20 mouse cellular contexts compared by ENCODE assay signal in genomic region chr10:53339045-53339444, GRCm38 (mm10). TPM values are rescaled to one million over a fixed set of nuclear protein-coding genes. Genes with fewer than 3 reads are reported as not detected.
A peak's percentile ranks its signal among the peaks of the same experiment; 100 is the strongest.
DNase-seq lines count a peak whose midpoint lies in the region; ATAC-seq and TF ChIP-seq lines count a peak whose summit lies in the region.
"Had no signal": no experiment of that assay in that cellular context is flagged by ENCODE, and none has a peak within 500 bp of the region (broad histone marks: within the 10 kb centered on the region; RNA-seq: fewer than 3 reads in every experiment).

No protein-coding gene starts in this region.

- H3K27me3 ChIP-seq in heart, embryonic 10.5 days (ENCODE audit: insufficient read depth, poor library complexity, severe bottlenecking), result no peaks in the 10 kb centered on the region
- no peaks in the 10 kb centered on the region for H3K27me3 ChIP-seq in heart, embryonic 14.5 days (ENCODE audit: control insufficient read depth, insufficient read depth, low read length)
- H3K27me3 ChIP-seq in testis, adult 2 months (ENCODE audit: control insufficient read depth, insufficient read depth, low read length), result no peaks in the 10 kb centered on the region
- H3K27me3 ChIP-seq: CH12.LX; forebrain, embryonic 13.5 days; intestine, embryonic 15.5 days had no signal

- 0 out of 2 replicates have a peak, but pooled peaks cover 7% of the 10 kb centered on the region for H3K36me3 ChIP-seq in heart, embryonic 10.5 days
- peaks cover 29% of the 10 kb centered on the region for H3K36me3 ChIP-seq in heart, embryonic 14.5 days (ENCODE audit: control insufficient read depth, insufficient read depth, low read length)
- no peaks in the 10 kb centered on the region for H3K36me3 ChIP-seq in testis, adult 2 months (ENCODE audit: control insufficient read depth, insufficient read depth, low read length)
- H3K36me3 ChIP-seq: embryonic facial prominence, embryonic 10.5 days; hindbrain, embryonic 10.5 days; intestine, embryonic 15.5 days had no signal

- peak overlapping the region; percentile 85 for H3K27ac ChIP-seq in heart, embryonic 10.5 days
- peak overlapping the region; percentile 96 to 100 for H3K27ac ChIP-seq in heart, embryonic 14.5 days (replicated peaks in 1 of 2; ENCODE audit: control insufficient read depth in 1 of 2, insufficient read depth in 1 of 2, low read depth in 2 of 2, low read length in 2 of 2)
- no peak overlapping the region for H3K27ac ChIP-seq in testis, adult 2 months (ENCODE audit: control insufficient read depth, insufficient read depth, low read depth, low read length)
- H3K27ac ChIP-seq: embryonic facial prominence, embryonic 10.5 days; forebrain, embryonic 13.5 days; hindbrain, embryonic 10.5 days; hindbrain, embryonic 14.5 days; intestine, embryonic 15.5 days had no signal

- no peaks in the 10 kb centered on the region for H3K9me3 ChIP-seq in heart, embryonic 10.5 days
- no peaks in the 10 kb centered on the region for H3K9me3 ChIP-seq in heart, embryonic 14.5 days (ENCODE audit: control insufficient read depth, low read length)
- H3K9me3 ChIP-seq: embryonic facial prominence, embryonic 10.5 days; forebrain, embryonic 13.5 days; hindbrain, embryonic 10.5 days; intestine, embryonic 15.5 days had no signal

- no peak for ATAC-seq in heart, embryonic 14.5 days (ENCODE audit: insufficient number of reproducible peaks, insufficient read depth, low FRiP score, low read depth)
- ATAC-seq in cerebellum, adult (ENCODE audit: insufficient number of reproducible peaks, low FRiP score, low TSS enrichment), result no peak
- ATAC-seq: forebrain, embryonic 13.5 days; forebrain, postnatal 0 days; intestine, embryonic 15.5 days had no signal

- WGBS in heart, embryonic 10.5 days, result 42% methylated on average over 2 of the region's 2 CpGs
- 41% methylated on average over 2 of the region's 2 CpGs for WGBS in heart, embryonic 14.5 days

- TF ChIP-seq POLR2A in testis, adult 2 months (IDR thresholded peaks at IDR 0.05; ENCODE audit: control insufficient read depth, low read depth, low read length), result no peak

- DNase-seq in heart, embryonic 10.5 days (ENCODE audit: low spot score), result no peak
- DNase-seq in heart, adult 18-20 months, result no peak
- DNase-seq in heart, adult 11 months, result no peak
- DNase-seq in testis, postnatal 14 days (ENCODE audit: low spot score), result no peak
- DNase-seq: adrenal gland, adult 2 months; adrenal gland, postnatal 25 days; cerebellum, adult 2 months; cerebellum, postnatal 10 days; forebrain, postnatal 0 days; gastrocnemius, postnatal 36 days; kidney, adult 18-20 months had no signal

- H3K4me1 ChIP-seq in heart, embryonic 10.5 days, result peaks cover 12% of the 10 kb centered on the region; the same call in 1 of the 2 replicates
- H3K4me1 ChIP-seq in heart, embryonic 14.5 days (ENCODE audit: control insufficient read depth in 2 of 2, insufficient read depth in 2 of 2, low read length in 2 of 2), result peaks cover 0 to 16% of the 10 kb centered on the region in 2 experiments; a peak in 2 of 4 replicates
- H3K4me1 ChIP-seq in testis, adult 2 months (ENCODE audit: control insufficient read depth, insufficient read depth, low read length), result no peaks in the 10 kb centered on the region
- H3K4me1 ChIP-seq: embryonic facial prominence, embryonic 10.5 days; hindbrain, embryonic 10.5 days had no signal

- TF ChIP-seq CTCF in testis, adult 2 months (IDR thresholded peaks at IDR 0.05; ENCODE audit: control insufficient read depth, insufficient read depth, insufficient replicate concordance, low read depth, low read length), result no peak

- H3K9ac ChIP-seq in heart, embryonic 14.5 days (ENCODE audit: low read length), result peak overlapping the region; percentile 92
- H3K9ac ChIP-seq: forebrain, embryonic 13.5 days; forebrain, postnatal 0 days; hindbrain, embryonic 14.5 days; intestine, embryonic 15.5 days had no signal

- H3K4me2 ChIP-seq in heart, embryonic 14.5 days (ENCODE audit: low read length), result peak overlapping the region; percentile 68; the same call in 1 of the 2 replicates
- H3K4me2 ChIP-seq: forebrain, embryonic 13.5 days; hindbrain, embryonic 14.5 days; intestine, embryonic 15.5 days had no signal

- H3K4me3 ChIP-seq in heart, embryonic 10.5 days, result peak overlapping the region; percentile 57
- peak overlapping the region; percentile 55 to 75 for H3K4me3 ChIP-seq in heart, embryonic 14.5 days (ENCODE audit: control insufficient read depth in 1 of 2, insufficient read depth in 1 of 2, low read depth in 1 of 2, low read length in 2 of 2)
- H3K4me3 ChIP-seq in testis, adult 2 months (ENCODE audit: control insufficient read depth, low read depth, low read length), result peak overlapping the region; percentile 56
- H3K4me3 ChIP-seq: embryonic facial prominence, embryonic 10.5 days; forebrain, embryonic 13.5 days; hindbrain, embryonic 10.5 days; intestine, embryonic 15.5 days had no signal

RNA-seq across cellular contexts. Expression of gene Pln, which starts 1.6 kb away (rescaled TPM):
- polyA plus RNA-seq in heart, embryonic 10.5 days (2016; fragmentation: Nextera tagmentation; extraction: Ambion mirVana), result 179 and 472 TPM in 2 replicates
- 1,000 to 10,000 TPM; 6,493 to 6,642 TPM for total RNA-seq in heart, adult 18-20 months (2021)
- polyA plus RNA-seq in heart, embryonic 14.5 days (2014; fragmentation: Nextera tagmentation; extraction: Ambion mirVana), result 1,148 and 1,278 TPM in 2 replicates
- 87.9 and 109 TPM in 2 replicates for polyA plus RNA-seq in testis, adult 2 months (2012; rRNA removed)
- total RNA-seq: CH12.LX had no signal

RNA-seq across cellular contexts. Expression of gene Cep85l, which starts 40.7 kb away (rescaled TPM):
- polyA plus RNA-seq in heart, embryonic 10.5 days (2016; fragmentation: Nextera tagmentation; extraction: Ambion mirVana), result 3.1 and 4.4 TPM in 2 replicates
- 10 to 100 TPM; 13.5 TPM for total RNA-seq in heart, adult 18-20 months (2021)
- polyA plus RNA-seq in heart, embryonic 14.5 days (2014; fragmentation: Nextera tagmentation; extraction: Ambion mirVana), result 7.1 and 9.5 TPM in 2 replicates
- polyA plus RNA-seq in testis, adult 2 months (2012; rRNA removed), result 147 and 189 TPM in 2 replicates

Comparison
In these comparisons a context has a peak if more than half of its experiments do, and no peak if none do; other contexts are left out.
1. RNA of gene Cep85l, which starts 40.7 kb away (polyA plus RNA-seq): 147 to 189 TPM in testis, adult 2 months; 7.1 to 9.5 TPM in heart, embryonic 14.5 days and 3.1 to 4.4 TPM in heart, embryonic 10.5 days; every median in the first group is over 10 times any median in the second.
2. Peak in every context shown above with its lines, with median percentiles within 50 percentile points of each other: H3K4me3 ChIP-seq.